Mouse (Mus musculus) fibroblast of lung, adult 2 months (primary cell): ENCODE measurements around the gene Gm7298.
"Not testable (repeated sequence)": the region's sequence is repeated elsewhere in the genome, so short reads cannot be mapped to it uniquely, and the experiment has no call there.

Experiments
- DNase-seq: peaks from one replicate; pipeline ENCODE4 v3.0.0-alpha.2; 2011; ENCODE audit warnings: low read depth

The Gm7298 gene

DNA sequence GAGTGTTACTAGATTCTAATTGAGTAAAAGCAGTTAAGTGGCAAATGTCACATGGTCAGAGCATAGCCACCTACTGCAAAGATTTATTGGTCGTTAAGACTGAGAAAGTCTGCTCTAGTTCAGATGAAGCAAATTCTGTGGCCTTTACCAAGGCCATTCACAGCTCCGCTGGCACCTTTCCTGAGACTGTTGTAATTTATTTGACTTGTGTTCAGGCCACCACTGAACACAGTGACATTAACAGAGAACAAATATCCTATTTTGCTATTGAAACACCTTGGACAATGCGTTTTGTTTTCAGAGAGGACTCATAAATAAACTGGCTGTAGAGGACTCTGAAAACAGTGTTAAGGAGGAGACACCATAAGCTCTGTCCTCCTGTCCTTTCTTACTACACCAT, at the start of gene Gm7298:
TSS of gene Gm7298 (plus strand) at position 301 of the 400 bp plus-strand sequence.
- DNase-seq: no peak

DNA sequence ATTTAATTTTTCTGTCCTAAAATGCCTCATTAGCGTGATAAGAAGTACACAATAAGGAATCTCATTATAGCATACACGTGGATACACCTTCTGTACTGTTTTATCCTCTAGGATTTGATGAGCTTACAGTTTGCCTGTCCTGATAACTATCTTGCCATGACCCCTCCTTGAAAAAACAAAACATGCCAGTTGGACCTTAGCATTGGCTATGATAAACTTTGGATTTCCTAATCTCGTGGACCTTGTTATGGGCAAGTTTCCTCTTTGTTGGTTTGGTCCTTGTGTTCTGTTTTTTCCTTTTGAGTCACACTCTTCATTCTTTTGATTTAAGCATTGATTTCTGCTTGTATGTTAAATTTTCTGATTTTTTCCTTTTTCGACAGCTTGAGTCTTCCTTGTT, 95.3 kb downstream of the Gm7298 start:
- DNase-seq: no peak

DNA sequence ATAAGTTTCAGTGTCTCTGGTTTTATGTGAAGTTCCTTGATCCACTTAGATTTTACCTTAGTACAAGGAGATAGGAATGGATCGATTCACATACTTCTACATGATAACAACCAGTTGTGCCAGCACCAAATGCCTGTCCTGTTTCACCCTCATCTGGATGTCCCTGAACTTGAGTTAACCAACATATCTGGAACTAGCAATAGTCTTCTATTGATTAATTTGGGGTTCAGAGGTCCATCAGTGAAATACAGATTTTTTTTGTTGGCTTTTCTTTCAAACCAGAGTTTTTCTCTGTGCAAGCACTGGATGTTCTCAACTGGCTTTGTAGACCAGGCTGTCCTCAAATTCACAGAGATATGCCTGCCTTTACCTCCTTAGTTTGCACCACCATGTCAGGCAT, 103.6 kb downstream of the Gm7298 start:
- no peak for DNase-seq

GRCm38 (mm10) chr6:121838271-121838670, 105.5 kb downstream of the Gm7298 start, which contains the start of gene Mug1:
Gene Mug1 (plus strand): TSS chr6:121838541.
- not testable (repeated sequence) for DNase-seq
